Mouse (Mus musculus): Measurements from ENCODE around the gene Slc4a8. TPM values are rescaled to one million over a fixed set of nuclear protein-coding genes. Genes with fewer than 3 reads are reported as not detected.

The Slc4a8 gene
- polyA plus RNA-seq, 1 experiment: 0.02 TPM

- no peak for TF ChIP-seq GATA1 (IDR thresholded peaks at IDR 0.05; ENCODE audit: borderline replicate concordance, low read length)
- TF ChIP-seq FLI1 (IDR thresholded peaks at IDR 0.05; ENCODE audit: low read length): no peak
- H3K9me3 ChIP-seq: peaks cover 3% of the 10 kb centered on the region
- peaks cover 3% of the 10 kb centered on the region for H3K36me3 ChIP-seq (replicated peaks; ENCODE audit: low read length)
- peaks cover 50% of the 10 kb centered on the region for H3K4me1 ChIP-seq
- H3K27me3 ChIP-seq (replicated peaks): peaks cover 11% of the 10 kb centered on the region
- H3K4me3 ChIP-seq (replicated peaks): peak overlapping the region; percentile 51
Observed at GRCm38 (mm10) chr15:100738351-100738781, 23.2 kb upstream of the Slc4a8 start.

- Histone ChIP-seq H3K9me3 (peaks cover 6% of the 10 kb centered on the region), H3K4me1 (peaks cover 45% of the 10 kb centered on the region), H3K27me3 (replicated peaks) (peaks cover 11% of the 10 kb centered on the region), H3K36me3 (replicated peaks; ENCODE audit: low read length) (peaks cover 4% of the 10 kb centered on the region), H3K4me3 (replicated peaks) (no peak overlapping the region)
- TF ChIP-seq FLI1 (IDR thresholded peaks at IDR 0.05; ENCODE audit: low read length) (no peak), GATA1 (IDR thresholded peaks at IDR 0.05; ENCODE audit: borderline replicate concordance, low read length) (no peak)
Observed at GRCm38 (mm10) chr15:100739442-100739841, 22.1 kb upstream of the Slc4a8 start.

- peaks cover 6% of the 10 kb centered on the region for H3K9me3 ChIP-seq
- peaks cover 4% of the 10 kb centered on the region for H3K36me3 ChIP-seq (replicated peaks; ENCODE audit: low read length)
- H3K4me3 ChIP-seq (replicated peaks): no peak overlapping the region
- H3K4me1 ChIP-seq: peaks cover 35% of the 10 kb centered on the region
- H3K27me3 ChIP-seq (replicated peaks): peaks cover 5% of the 10 kb centered on the region
- TF ChIP-seq FLI1 (IDR thresholded peaks at IDR 0.05; ENCODE audit: low read length): no peak
- TF ChIP-seq GATA1 (IDR thresholded peaks at IDR 0.05; ENCODE audit: borderline replicate concordance, low read length): no peak
Observed at GRCm38 (mm10) chr15:100743238-100743637, 18.3 kb upstream of the Slc4a8 start.

- H3K27me3 ChIP-seq (replicated peaks): peaks cover 6% of the 10 kb centered on the region
- H3K4me3 ChIP-seq (replicated peaks): peak overlapping the region; percentile 87
- H3K9me3 ChIP-seq: peaks cover 6% of the 10 kb centered on the region
- peaks cover 4% of the 10 kb centered on the region for H3K36me3 ChIP-seq (replicated peaks; ENCODE audit: low read length)
- H3K4me1 ChIP-seq: peaks cover 40% of the 10 kb centered on the region
- TF ChIP-seq GATA1 (IDR thresholded peaks at IDR 0.05; ENCODE audit: borderline replicate concordance, low read length) (no peak), FLI1 (IDR thresholded peaks at IDR 0.05; ENCODE audit: low read length) (no peak)
Observed at GRCm38 (mm10) chr15:100746478-100747120, 14.9 kb upstream of the Slc4a8 start.

DNA sequence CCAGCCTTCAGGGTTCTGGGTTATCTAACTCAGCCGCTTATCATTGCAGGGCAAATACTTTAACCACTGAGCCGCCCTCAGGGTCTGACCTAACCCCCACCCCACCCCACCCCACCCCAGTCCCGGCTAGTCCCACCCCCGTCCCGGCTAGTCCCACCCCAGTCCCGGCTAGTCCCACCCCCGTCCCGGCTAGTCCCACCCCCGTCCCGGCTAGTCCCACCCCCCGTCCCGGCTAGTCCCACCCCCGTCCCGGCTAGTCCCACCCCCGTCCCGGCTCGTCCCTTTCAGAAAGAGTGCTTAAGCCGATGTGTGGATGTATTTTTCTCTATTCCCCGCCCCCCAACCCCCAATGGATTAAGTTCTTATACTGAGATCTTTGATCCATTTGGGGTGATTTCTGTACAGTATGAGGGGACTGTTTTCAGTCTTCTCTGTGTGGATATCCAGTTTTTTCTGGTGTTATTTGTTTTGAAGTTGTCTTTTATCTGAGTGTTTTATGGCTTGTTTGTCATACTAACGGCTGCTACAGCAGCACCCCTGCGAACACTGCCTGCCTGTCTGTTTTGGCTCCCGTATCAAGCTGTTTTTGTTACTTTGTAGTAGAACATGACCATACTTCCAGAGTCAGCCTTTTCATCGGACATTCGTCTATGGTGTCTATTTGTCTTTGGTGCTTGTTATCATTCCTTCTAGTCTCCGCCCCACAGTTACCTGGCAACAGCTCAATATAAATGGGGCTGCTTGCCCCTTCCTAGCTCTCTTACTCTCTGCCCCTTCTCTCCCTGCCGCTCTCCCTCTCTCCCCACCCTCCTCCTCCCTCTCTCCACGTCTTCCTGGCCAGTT, 14.2 kb upstream of the Slc4a8 start:
- TF ChIP-seq GATA1 (IDR thresholded peaks at IDR 0.05; ENCODE audit: borderline replicate concordance, low read length) (no peak), FLI1 (IDR thresholded peaks at IDR 0.05; ENCODE audit: low read length) (no peak)
- Histone ChIP-seq H3K9me3 (peaks cover 6% of the 10 kb centered on the region), H3K4me1 (peaks cover 40% of the 10 kb centered on the region), H3K4me3 (replicated peaks) (peak overlapping the region; percentile 87), H3K27me3 (replicated peaks) (peaks cover 6% of the 10 kb centered on the region), H3K36me3 (replicated peaks; ENCODE audit: low read length) (peaks cover 4% of the 10 kb centered on the region)

DNA sequence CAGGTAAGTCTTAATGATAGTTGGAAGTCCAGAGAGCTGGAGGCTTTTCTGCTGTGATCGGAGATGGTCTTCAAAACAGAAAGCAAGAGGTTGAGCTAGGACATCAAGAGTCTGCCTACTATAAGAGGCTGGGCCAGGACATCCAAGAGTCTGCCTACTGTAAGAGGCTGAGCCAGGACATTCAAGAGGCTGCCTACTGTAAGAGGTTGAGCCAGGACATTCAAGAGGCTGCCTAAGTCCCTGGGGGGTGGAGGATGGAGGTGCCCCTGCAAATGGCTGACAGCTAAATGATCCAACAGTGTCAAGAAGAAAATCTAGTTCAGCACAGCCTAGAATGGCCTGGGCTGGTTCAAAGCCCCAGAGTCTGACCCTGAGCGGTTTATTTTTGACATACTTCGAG, 13.0 kb upstream of the Slc4a8 start:
- H3K4me3 ChIP-seq (replicated peaks): no peak overlapping the region
- H3K4me1 ChIP-seq: peaks cover 35% of the 10 kb centered on the region
- no peaks in the 10 kb centered on the region for H3K36me3 ChIP-seq (replicated peaks; ENCODE audit: low read length)
- H3K27me3 ChIP-seq (replicated peaks): peaks cover 18% of the 10 kb centered on the region
- peaks cover under 1% of the 10 kb centered on the region; the same call in 1 of the 2 replicates for H3K9me3 ChIP-seq
- TF ChIP-seq GATA1 (IDR thresholded peaks at IDR 0.05; ENCODE audit: borderline replicate concordance, low read length) (no peak), FLI1 (IDR thresholded peaks at IDR 0.05; ENCODE audit: low read length) (no peak)

GRCm38 (mm10) chr15:100749751-100750538, 11.6 kb upstream of the Slc4a8 start:
- Histone ChIP-seq H3K4me1 (peaks cover 46% of the 10 kb centered on the region), H3K4me3 (replicated peaks) (no peak overlapping the region), H3K36me3 (replicated peaks; ENCODE audit: low read length) (no peaks in the 10 kb centered on the region), H3K27me3 (replicated peaks) (peaks cover 25% of the 10 kb centered on the region), H3K9me3 (no peaks in the 10 kb centered on the region)
- TF ChIP-seq GATA1 (IDR thresholded peaks at IDR 0.05; ENCODE audit: borderline replicate concordance, low read length) (no peak), FLI1 (IDR thresholded peaks at IDR 0.05; ENCODE audit: low read length) (no peak)

DNA sequence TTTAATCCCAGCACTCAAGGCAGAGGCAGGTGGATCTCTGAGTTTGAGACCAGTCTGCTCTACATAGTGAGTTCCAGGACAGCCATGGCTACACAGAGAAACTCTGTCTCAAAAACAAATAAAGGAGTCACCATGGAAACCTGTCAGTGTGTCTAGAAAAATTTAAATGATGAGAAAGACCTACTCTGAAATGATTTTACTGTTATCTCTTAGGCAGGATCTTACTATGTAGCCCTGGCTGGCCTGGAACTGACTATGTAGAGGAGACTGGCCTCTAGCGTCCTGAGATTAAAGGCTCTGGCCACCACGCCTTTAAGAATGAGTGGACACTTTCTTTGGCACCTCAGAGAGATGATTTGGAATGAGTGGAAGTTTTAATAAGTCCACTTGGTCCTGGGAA, 9.1 kb upstream of the Slc4a8 start:
- Histone ChIP-seq H3K4me1 (peaks cover 55% of the 10 kb centered on the region), H3K36me3 (replicated peaks; ENCODE audit: low read length) (no peaks in the 10 kb centered on the region), H3K27me3 (replicated peaks) (peaks cover 39% of the 10 kb centered on the region), H3K9me3 (no peaks in the 10 kb centered on the region), H3K4me3 (replicated peaks) (no peak overlapping the region)
- TF ChIP-seq FLI1 (IDR thresholded peaks at IDR 0.05; ENCODE audit: low read length) (no peak), GATA1 (IDR thresholded peaks at IDR 0.05; ENCODE audit: borderline replicate concordance, low read length) (no peak)

DNA sequence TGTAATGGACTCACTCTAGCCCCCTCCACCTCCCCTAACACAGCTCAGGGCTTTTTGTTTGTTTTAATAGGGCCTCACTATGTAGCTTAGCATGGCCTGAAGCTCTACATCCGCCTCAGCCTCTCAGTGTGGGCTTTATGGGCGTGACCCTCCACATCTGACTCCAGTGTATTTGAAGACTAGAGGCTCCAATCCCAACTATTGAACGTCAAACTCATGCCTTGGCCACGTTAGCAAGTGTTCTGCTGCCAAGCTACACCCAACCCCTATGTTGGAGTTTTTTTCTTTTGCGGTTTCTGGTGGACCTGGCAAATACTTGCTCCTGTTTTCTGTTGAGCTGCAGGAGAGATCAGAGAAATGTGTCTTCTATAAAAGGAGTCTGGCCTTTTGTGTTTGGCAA, 8.5 kb upstream of the Slc4a8 start:
- Histone ChIP-seq H3K9me3 (no peaks in the 10 kb centered on the region), H3K36me3 (replicated peaks; ENCODE audit: low read length) (no peaks in the 10 kb centered on the region), H3K27me3 (replicated peaks) (peaks cover 42% of the 10 kb centered on the region), H3K4me1 (peaks cover 54% of the 10 kb centered on the region), H3K4me3 (replicated peaks) (no peak overlapping the region)
- TF ChIP-seq FLI1 (IDR thresholded peaks at IDR 0.05; ENCODE audit: low read length) (no peak), GATA1 (IDR thresholded peaks at IDR 0.05; ENCODE audit: borderline replicate concordance, low read length) (no peak)

Data from megakaryocyte, embryonic 14.5 days (primary cell).